Mouse (Mus musculus): ENCODE data around the gene Samd7.
"Not testable (repeated sequence)": the region's sequence is repeated elsewhere in the genome, so short reads cannot be mapped to it uniquely, and the experiment has no call there.

Samd7 gene

GRCm38 (mm10) chr3:30746006-30746405, at the start of gene Samd7:
Gene Samd7 (plus strand): TSS chr3:30746293.
- DNase-seq (ENCODE audit: low read depth, low spot score), result no peak

DNA sequence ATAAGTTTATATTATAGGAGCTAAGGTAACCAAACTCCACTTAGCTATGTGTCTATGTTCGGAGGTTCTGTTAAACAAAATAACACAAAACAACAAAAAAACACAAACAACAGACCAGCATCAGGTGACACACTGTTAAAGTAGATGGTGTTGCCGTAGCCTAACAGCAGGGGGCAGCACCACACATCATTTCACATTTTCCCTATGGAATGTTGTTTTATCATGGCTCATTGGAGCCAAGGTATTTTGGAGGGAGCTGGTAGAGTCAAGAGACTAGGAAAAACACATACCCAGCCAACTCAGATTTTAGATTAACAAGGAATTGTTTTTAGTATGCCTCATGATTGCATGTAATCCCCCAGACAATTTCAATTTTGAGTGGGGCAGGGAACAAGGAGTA, 49.7 kb upstream of the Samd7 start:
- peak; percentile 39 for DNase-seq (ENCODE audit: low read depth, low spot score)

DNA sequence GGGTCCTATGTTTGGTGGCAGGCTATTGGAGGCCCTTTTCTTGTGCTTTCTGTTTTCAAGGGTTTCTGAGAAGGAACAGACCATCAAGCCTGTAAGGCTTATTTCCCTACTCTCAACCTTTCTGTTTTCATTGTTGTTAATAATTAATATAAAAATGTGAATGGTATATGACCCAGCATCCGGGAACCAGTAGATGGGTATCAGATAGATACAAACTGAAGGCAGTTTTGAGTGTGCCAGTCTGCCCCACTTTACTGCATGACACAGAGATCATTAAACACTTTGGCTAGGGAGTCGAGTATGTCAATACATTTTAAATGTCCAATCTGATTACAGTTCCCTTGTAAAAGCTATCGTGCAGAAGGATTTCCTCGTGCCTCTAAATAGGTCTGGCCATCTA, 48.2 kb upstream of the Samd7 start:
- DNase-seq (ENCODE audit: low read depth, low spot score), result no peak

DNA sequence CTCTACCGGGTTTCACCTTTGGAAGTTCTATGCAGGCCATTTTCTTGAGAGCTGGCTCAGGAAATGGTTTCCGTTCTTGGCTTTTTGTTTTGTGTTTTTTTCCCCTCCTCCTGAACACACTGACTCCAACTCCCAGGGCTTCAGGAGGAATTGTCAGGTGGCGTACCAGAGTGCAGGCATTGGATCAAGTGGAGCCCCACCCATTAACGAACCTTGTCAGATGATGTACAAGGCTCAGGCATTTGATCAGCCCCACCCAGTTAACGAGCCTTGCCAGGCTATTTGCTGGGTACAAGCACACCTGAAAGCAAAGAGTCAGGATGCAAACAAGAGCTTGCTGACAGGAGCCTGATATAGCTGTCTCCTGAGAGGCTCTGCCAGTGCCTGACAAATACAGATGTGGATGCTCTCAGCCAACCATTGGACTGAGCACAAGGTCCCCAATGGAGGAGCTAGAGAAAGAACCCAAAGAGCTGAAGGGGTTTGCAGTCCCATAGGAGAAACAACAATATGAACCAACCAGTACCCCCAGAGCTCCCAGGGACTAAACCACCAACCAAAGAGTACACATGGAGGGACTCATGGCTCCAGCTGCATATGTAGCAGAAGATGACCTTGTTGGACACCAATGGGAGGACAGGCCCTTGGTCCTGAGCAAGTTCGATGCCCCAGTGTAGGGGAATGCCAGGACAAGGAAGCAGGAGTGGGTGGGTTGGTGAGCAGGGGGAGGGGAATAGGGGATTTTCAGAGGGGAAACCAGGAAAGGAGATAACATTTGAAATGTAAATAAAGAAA, 46.2 kb upstream of the Samd7 start, which contains the start of gene Lrrc31:
Gene Lrrc31, minus strand, starts transcription at position 133 of the 795 bp plus-strand sequence.
- DNase-seq (ENCODE audit: low read depth, low spot score), result not testable (repeated sequence)

DNA sequence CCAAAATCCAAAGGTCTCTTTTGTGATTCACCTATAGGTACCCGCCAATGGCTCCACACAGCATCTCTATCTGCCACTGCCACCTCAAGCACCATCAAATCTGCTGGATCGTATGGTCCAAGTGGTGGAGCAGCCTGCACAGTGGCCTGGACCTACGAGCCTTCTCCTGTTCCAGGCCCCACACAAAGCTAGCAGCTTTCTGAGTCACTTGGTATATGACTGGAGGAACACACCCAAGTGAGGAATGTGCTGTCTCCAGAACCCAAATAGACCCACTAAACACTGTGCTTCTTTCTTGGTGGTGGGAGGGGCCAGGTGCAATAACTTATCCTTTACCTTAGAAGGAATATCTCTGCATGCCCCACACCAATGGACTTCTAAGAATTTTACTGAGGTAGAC, 40.1 kb upstream of the Samd7 start:
- no peak for DNase-seq (ENCODE audit: low read depth, low spot score)

- no peak for DNase-seq (ENCODE audit: low read depth, low spot score)
These were observed 39.3 kb upstream of the Samd7 start for GRCm38 (mm10) chr3:30706614-30707276.

DNA sequence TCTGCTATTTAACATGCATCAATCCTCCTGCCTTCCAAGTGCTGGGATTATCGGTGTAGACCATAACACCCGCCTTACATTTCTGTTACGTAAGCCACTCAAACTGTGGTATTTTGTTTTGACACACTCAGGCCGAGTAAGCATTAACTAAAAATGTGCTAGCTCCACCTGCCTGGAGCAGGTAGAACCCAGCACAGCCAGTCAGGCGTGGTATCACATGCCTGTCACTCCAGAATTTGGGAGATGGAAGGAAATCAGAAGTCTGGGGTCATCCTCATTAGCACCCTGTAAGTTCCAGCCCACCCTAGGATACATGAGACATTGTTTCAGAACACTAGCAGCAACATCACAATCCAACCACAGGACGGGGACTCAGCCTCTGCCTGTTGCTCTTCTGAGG, 35.9 kb upstream of the Samd7 start:
- DNase-seq (ENCODE audit: low read depth, low spot score), result no peak

DNA sequence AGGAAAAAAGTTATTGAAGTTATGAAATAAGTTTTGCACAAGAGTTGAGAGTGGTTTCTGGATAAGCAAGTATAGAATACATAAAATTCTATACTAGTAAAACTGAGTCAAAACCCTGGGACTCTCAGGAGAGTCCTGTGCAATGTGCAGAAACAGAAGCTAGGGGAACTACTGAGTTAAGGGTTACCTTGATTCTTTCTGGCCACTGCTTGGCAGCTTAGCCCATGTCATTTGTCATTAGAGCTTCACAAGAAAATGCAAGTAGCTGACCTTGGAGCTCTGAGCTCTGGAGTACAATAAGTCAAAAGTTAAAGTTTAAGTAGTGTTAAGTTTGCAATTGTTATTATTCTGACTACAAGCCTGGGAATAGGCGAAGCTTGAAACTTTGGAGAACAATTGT, 32.8 kb upstream of the Samd7 start:
- DNase-seq (ENCODE audit: low read depth, low spot score), result no peak

DNA sequence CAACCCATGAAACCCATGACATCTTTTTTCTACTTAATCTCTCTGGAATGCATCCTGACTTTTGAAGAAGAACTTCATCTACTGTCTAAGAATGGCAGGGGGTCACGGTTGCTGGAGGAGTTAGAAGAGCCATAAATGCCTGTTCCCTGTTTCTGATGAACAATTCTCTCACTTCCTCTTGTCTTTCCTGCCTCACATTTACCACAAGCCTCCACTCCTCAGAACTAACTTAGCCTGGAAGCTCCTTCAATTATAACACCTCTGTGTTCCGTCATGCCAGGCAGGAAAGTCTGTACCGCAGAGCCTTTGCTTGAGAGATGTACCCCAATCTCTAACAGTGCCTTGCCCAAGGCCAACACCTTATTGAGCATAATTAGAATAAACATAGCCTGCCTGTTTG, 27.4 kb upstream of the Samd7 start:
- no peak for DNase-seq (ENCODE audit: low read depth, low spot score)

DNA sequence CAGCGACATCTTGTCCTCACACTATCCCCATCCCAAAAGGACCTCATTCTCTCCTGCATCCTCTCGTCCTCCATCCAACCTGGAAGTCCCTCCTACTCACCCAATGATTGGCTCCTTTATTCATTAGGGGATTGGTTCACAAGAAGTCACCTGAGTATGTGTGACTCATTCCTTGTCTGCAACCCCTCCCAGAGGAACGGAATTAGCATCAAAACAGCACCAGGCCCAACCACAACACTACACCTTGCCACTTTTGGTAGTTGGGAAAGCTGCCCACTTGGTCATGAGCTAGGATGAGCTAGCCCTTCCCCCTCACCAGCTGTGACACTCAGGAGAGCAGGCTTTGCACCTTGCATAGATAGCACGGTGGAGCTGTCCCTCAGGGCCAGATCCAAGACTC, 24.1 kb upstream of the Samd7 start:
- DNase-seq (ENCODE audit: low read depth, low spot score), result no peak

- DNase-seq (ENCODE audit: low read depth, low spot score), result no peak
These were observed 23.6 kb upstream of the Samd7 start for GRCm38 (mm10) chr3:30722461-30722860.

DNA sequence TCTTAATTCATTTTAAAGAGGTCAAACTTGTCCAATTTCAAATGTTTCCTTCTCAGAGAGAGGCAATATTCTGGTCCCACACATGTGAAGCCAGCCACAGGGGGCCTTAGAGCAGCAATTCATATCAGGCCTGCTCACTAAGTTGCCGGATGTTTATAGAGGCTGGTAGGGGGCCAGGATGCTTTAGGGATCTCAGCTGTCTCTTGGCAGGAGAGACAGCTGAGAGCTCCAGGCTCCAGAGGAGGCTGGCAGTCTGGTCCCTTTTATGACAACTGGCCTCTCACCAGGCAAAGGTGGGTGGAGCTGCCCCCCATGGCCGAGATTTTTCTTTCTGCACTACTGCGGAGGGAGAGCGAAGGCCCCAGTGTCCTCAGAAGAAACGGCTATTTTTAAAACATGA, 22.9 kb upstream of the Samd7 start:
- DNase-seq (ENCODE audit: low read depth, low spot score), result no peak

DNA sequence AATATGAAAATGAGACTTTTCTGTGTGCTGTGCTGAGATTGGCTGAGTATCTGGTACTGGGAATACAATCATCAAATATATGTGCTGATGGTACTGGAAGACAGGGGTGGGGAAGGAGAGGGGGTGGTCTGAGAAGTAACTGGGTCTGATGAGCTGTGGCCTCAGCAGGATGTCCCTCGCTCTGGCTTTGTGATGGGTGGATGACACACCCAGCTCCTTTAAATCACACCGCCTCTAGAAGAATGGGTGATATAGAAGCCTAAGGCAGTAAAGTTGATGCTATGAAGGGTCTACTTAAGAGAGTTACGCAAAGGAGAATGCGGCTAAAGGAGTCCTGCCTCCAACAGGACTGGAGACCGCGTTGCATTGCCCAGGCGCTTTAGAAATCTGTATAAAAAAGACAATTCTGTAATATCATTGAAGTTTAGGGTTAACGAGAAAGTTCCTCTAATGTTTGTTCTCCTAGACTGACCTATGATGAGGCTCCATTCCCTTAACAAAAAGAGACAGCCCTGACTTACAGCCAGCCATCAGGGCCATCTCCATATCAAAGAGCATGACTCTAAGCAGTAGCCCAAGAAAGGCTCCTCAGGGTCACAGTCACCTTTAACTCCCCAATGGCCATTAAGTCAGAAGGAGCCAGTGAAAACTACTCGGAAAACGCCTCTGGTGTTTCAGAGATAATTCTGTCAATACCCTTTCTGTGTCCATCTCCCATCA, 21.8 kb upstream of the Samd7 start:
- no peak for DNase-seq (ENCODE audit: low read depth, low spot score)

- DNase-seq (ENCODE audit: low read depth, low spot score), result no peak
These were observed 21.1 kb upstream of the Samd7 start for GRCm38 (mm10) chr3:30724848-30725465.

GRCm38 (mm10) chr3:30725514-30725913, 20.6 kb upstream of the Samd7 start:
- DNase-seq (ENCODE audit: low read depth, low spot score), result peak; percentile 22

DNA sequence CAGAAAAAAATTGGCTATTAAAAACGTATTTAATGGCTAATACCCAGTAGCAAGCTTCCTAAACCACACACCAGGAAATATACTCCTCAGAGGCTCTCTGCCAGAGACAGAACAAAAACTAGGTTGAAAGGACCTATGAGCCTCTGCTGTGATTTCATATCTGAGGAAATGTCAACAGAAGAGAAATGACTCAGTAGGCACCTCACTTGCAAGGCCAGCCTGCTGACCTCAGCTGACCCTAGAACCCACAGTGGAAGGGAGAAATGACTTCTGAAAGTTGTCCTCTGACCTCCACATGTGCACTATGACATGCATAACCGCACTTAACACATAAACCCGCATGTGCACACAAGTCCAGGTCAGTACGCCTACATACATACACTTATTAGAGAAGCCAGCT, 18.9 kb upstream of the Samd7 start:
- no peak for DNase-seq (ENCODE audit: low read depth, low spot score)

DNA sequence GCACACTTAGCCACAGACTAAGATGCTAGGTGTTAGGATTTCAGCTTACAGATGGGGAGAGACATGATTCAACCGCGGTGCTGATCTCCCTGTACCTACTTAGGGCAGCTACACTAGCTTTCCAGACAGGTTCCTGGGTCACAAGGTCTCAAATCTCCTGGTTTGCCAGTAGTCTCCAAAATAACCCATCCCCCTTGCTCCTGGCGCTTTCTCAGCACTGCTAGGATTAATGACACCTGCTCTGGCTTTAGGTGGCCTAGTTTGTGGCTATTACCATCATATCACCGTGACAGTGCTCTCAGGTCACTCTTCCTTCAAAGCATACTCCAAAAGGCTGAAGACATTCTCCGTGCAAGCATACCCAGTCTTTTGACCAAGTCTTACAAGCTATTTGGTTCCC, 17.0 kb upstream of the Samd7 start:
- no peak for DNase-seq (ENCODE audit: low read depth, low spot score)

- no peak for DNase-seq (ENCODE audit: low read depth, low spot score)
These were observed 9.3 kb upstream of the Samd7 start for GRCm38 (mm10) chr3:30736809-30737208.

- no peak for DNase-seq (ENCODE audit: low read depth, low spot score)
These were observed 4.8 kb upstream of the Samd7 start for GRCm38 (mm10) chr3:30741306-30741705.

DNA sequence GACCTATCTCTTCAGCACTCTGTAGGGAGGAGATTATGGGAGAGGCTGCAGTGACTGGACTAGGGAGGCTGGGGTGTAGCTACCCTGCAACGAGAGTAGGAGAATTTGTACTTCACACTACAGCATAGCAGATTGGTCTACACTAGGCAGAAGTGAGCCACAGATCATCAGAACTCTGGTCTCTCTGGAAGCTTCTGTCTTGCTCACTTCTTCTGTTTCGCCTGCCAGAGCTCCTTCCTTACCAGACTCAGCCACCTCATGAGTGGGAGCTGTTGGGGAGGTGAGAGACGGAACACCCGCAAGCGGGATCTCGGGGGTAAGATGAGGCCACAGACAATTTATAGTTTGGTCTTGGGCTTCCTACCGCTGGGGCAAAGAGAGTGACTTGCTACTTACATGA, 3.2 kb upstream of the Samd7 start:
- no peak for DNase-seq (ENCODE audit: low read depth, low spot score)

DNA sequence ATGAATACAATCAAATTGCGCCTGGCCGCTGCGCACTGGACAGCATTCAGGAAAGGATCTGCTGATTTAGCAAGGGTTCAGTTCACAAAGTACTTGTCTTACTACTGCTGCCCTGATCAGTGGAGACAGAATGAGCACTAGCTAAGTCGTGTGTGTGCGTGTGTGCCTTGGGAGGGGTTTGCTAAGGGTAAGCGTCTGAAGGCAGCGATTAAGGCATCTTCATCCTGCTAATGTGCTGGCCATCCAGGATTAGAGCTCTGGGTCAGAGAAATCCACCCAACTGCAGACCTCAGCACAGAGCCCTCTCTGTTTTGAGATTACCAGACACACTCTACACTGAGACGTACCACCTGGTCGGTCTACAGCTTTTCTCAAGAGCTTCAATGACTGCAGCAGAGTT, 2.2 kb downstream of the Samd7 start:
- DNase-seq (ENCODE audit: low read depth, low spot score), result no peak

- DNase-seq (ENCODE audit: low read depth, low spot score), result no peak
These were observed 8.6 kb downstream of the Samd7 start for GRCm38 (mm10) chr3:30754696-30755095.
